Mouse (Mus musculus) heart, postnatal 36 days (tissue): ENCODE data around the gene Gkn1. TPM values are rescaled to one million over a fixed set of nuclear protein-coding genes. Genes with fewer than 3 reads are reported as not detected.

ENCODE experiments used
- DNase-seq, 2 experiments: peaks; one replicate each; pipeline ENCODE4 v3.0.0; 2021 to 2022
- intact Hi-C: fragments of 180-260 bp; cut with DNase I; formaldehyde crosslinking; loops from one replicate; pipeline ENCODE4 v1.15.1; 2025
- total RNA-seq, 2 experiments: library from RNA; stranded (reverse); gene quantifications; 2 replicates each; pipeline ENCODE4 v1.2.3; 2021

Gene Gkn1
- total RNA-seq, 2 experiments from 2014 or later, result not detected

DNA sequence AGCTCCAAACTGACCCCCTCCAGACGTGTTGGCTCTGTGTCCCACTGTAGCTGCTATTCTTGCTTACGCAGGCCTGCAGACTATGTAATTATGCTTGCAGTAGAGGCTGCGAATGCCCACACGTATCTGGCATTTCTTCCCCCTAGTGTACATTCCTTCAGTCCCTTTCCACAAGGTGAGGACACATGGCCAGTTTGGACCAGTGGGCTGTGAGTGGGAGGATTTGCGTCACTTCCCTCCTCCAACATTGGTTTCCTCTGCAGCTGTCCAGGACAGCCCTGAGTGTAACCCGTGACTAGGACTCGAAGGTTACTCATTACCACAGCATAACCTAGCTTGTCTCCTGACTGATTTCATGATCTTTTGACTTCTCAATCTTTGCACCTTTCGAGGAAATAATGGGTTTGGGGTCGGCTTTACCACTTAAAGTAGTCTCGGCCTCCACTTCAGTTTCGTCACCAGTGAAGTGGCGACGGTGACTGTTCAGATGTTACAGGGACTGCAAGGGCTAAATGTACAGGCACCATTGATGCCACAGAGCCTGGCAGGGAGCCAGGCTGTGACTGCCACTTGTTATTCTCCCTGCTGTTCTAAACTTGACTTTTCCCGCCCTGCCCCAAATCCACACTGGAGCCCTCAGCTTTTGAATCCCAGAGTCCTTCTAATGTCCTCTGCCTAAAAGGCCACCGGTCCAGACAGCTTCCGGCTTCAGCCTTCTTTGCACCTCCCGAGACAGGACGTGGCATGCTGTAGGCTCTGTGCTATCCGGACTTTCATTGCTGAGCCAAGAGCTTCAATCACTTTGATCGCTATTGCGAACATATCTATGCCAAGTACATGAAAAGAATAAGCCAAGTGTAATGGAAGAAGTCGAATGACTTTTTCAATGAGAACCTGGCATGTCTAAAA lies 22.2 kb downstream of the Gkn1 start:
- DNase-seq, result no peak
- intact Hi-C loops, result no loop called here

GRCm38 (mm10) chr6:87326932-87327331 lies 23.8 kb downstream of the Gkn1 start:
- DNase-seq, result no peak
- intact Hi-C loops, result no loop called here

- intact Hi-C loops, result loop anchor here (1.0 to 5.0 kb wide), 2 partner anchors 91 to 222 kb away; no protein-coding TSS in a partner anchor
- DNase-seq, result peak in 1 of 2 experiments; percentile 37
These were observed 27.4 kb downstream of the Gkn1 start for GRCm38 (mm10) chr6:87323381-87323780.

- intact Hi-C loops, result no loop called here
- no peak for DNase-seq
These were observed 32.1 kb downstream of the Gkn1 start for GRCm38 (mm10) chr6:87318651-87319050.

GRCm38 (mm10) chr6:87316966-87317365 lies 33.8 kb downstream of the Gkn1 start:
- DNase-seq, result peak in 1 of 2 experiments; percentile 27
- intact Hi-C loops, result no loop called here

GRCm38 (mm10) chr6:87312761-87313160 lies 38.0 kb downstream of the Gkn1 start:
- no peak for DNase-seq
- intact Hi-C loops, result no loop called here

GRCm38 (mm10) chr6:87304486-87304885 lies 46.3 kb downstream of the Gkn1 start:
- intact Hi-C loops, result no loop called here
- peak in 1 of 2 experiments; percentile 17 for DNase-seq

DNA sequence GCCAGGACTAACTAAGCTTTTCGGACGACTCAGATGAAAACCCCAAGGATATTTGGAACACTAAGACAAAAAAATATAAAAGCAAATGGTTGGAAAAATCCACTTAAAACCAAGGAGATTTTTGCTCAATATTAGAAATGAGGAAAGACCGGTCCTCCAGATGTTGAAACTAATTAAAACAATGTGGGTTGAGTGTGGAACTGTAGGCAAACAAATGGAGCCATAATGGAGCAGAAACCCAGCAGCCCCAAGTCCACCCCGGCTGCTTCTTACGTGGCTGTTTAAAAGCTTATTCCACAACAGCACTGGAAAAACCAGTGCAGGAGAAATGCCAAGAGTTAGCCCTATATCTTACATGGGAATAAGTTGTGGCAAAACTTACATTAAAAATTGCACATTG lies 48.0 kb downstream of the Gkn1 start:
- DNase-seq, result no peak
- intact Hi-C loops, result no loop called here

DNA sequence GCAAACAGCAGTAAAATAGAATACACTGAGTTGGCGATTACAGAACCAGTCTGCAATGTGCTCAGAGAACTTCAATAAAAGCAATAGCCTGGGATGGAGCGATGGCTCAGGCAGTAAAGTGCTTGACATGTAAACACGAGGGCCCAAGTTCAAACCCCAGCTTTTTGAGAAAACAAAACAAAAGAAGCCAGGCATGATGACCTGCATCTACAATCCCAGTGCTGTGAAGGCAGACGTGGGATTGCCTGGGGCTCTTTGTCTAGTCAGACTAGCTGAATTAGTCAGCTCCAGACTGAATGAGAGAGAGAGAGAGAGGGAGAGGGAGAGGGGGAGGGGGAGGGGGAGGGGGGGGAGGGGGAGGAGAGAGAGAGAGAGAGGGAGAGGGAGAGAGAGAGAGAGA lies 48.8 kb downstream of the Gkn1 start:
- intact Hi-C loops, result no loop called here

More for the DNA sequence above, 48.8 kb downstream of the Gkn1 start:
- DNase-seq, result no peak

Other genes with a start within 250 kb of the Gkn1 start
- gene D6Ertd527e, start 246.2 kb downstream of the Gkn1 start, total RNA-seq, result not detected
- gene Antxr1, start 15.1 kb downstream of the Gkn1 start, total RNA-seq, result 1 to 10 TPM; 9.3 to 9.5 TPM
- gene Gkn2, start 22.4 kb upstream of the Gkn1 start, total RNA-seq, result not detected
- 1 to 10 TPM in 1 of 2 experiments, under 1 TPM in 1; 0.84 to 2.2 TPM for gene Gkn3, start 38.0 kb upstream of the Gkn1 start, total RNA-seq
- gene Bmp10, start 78.1 kb upstream of the Gkn1 start, total RNA-seq, result 10 to 100 TPM; 26.3 to 39.5 TPM
- gene Arhgap25, start 182.3 kb upstream of the Gkn1 start, total RNA-seq, result 1 to 10 TPM; 3.0 to 3.7 TPM
- under 1 TPM; 0.43 to 0.50 TPM for gene Prokr1, start 239.8 kb upstream of the Gkn1 start, total RNA-seq